Mouse (Mus musculus) heart, adult 11 months (tissue): ENCODE data around the gene Nup43.
A peak's percentile ranks its signal among the peaks of the same experiment; 100 is the strongest.

ENCODE experiments used
- DNase-seq: peaks from one replicate; pipeline ENCODE4 v3.0.0; 2022

Nup43 gene

GRCm38 (mm10) chr10:7686902-7687301, 19.6 kb downstream of the Nup43 start:
- DNase-seq, result peak; percentile 4

GRCm38 (mm10) chr10:7695286-7695685, 28.0 kb downstream of the Nup43 start:
- DNase-seq, result peak; percentile 49

GRCm38 (mm10) chr10:7700120-7700519, 32.8 kb downstream of the Nup43 start:
- DNase-seq, result peak; percentile 64

GRCm38 (mm10) chr10:7702586-7702985, 35.3 kb downstream of the Nup43 start:
- DNase-seq, result peak; percentile 76

GRCm38 (mm10) chr10:7710121-7710520, 42.8 kb downstream of the Nup43 start:
- peak; percentile 53 for DNase-seq

GRCm38 (mm10) chr10:7712506-7712905, 45.2 kb downstream of the Nup43 start:
- peak; percentile 51 for DNase-seq

GRCm38 (mm10) chr10:7715056-7715455, 47.8 kb downstream of the Nup43 start:
- DNase-seq, result peak; percentile 61

- peak; percentile 99 for DNase-seq
These were observed 58.6 kb downstream of the Nup43 start, which contains the start of gene Katna1 for GRCm38 (mm10) chr10:7725751-7726500. TSS of gene Katna1 (plus strand) at chr10:7726000.

GRCm38 (mm10) chr10:7726501-7726812, 59.2 kb downstream of the Nup43 start:
- no peak for DNase-seq

- DNase-seq, result no peak
These were observed 59.7 kb downstream of the Nup43 start for GRCm38 (mm10) chr10:7727011-7727410.
